Mouse (Mus musculus) kidney, postnatal 14 days (tissue): ENCODE results near the gene Cyfip2.

Source experiments
- DNase-seq: peaks from one replicate; pipeline ENCODE4 v3.0.0; 2022; ENCODE audit warnings: mixed read lengths

Gene Cyfip2

DNA sequence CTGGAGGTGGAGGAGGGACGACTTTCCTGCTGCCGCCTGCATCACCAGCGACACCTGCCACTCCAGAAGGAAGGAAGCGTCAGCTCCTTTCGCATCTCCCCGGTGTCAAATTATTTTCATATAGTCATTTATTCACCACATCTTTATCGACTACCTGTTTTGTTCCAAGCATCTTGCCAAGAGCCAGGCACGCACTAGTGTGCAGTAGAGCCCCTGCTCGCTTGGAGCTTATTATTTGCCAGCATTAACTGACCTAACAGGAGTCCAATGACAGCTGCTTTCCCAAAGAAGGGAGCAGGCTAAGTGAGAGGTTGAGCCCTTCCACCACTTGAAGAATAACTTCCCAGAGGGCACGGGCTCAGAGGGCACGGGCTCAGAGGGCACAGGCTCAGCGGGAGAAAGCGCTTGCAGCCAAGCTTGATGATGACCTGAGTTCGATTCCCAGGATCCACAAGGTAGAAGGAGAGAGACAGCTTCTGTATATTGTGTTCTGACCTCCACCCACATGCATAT, at the start of gene Cyfip2:
Gene Cyfip2, minus strand, starts transcription at position 337 of the 513 bp plus-strand sequence.
- peak; percentile 47 for DNase-seq

DNA sequence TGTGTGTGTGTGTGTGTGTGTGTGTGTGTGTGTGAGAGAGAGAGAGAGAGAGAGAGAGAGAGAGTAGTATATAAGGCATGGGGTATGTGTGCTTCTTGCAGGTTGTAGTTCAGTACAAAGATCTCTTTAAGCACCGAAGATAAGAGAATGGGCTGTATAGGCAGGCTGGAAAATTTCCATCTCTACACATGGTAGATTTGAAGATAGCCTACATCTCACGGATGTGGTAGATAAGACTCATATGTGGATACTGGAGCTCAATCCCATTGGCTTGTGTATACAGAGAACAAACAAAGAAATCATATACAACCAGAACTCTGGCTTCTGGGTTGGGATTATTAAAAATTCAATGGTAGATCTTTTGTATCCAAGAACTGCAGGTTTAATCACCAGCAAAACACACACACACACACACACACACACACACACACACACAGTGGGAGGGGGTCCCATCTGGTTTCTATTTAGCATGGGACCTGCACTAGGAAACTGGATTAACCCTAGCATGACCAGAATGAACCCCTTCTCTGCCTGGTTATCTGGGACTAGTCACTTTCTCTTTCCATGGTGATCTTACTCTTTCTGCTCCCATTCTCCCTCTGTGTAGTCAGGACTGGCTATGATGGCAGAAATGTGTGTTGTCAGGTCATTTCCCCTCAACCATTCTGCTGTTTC, 48.5 kb upstream of the Cyfip2 start:
- DNase-seq, result no peak

DNA sequence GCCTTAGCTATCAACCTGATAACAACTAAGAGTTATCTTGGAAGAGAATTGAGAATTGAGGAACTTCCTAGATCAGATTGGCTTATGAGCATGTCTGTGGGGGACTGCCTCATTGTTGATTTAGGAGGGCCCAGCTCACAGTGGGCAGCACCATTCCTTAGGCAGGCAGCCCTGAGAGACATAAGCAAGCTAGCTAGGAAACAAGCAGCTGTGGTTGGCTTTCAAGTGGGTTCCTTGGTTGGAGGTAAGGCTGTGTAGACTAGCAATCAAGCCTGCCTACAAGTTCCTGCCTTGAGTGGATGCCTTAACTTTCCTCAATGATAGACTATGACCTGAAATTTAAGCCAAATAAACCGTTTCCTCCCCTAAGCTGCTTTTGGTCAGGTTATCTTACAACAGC, 45.7 kb upstream of the Cyfip2 start:
- no peak for DNase-seq

DNA sequence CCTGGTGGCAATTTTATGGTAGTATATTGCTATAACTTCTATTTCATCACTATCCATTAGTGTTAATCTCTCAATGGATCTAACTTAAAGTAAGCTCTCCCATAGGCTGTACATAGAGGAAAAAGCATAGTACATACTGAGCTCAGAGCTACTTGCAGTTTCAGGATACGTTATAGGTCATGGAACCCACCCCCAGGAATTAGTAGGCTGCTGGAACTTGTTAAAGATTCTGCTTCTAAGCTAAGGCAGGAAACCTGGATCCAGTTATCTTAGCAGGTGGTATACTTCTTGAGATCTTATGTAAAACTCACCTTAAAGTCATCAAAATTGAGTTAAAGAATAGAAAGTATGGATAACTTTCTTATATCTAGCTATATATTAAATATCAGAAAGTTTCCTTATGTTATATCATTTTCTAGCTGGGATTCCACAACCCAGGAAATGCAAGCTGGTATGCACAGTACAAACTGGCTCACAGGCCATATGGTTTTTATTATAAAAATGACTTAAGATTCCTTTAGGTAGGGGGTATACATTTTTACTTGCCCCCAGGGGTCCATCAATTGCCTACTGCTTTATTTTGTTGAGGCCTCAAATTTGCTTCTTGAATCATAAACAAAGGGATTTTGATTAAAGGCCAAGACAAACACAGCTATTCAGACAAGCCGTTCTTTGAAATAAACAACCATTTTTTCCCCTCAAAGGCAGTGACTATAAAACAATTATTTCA, 37.2 kb upstream of the Cyfip2 start:
- no peak for DNase-seq

DNA sequence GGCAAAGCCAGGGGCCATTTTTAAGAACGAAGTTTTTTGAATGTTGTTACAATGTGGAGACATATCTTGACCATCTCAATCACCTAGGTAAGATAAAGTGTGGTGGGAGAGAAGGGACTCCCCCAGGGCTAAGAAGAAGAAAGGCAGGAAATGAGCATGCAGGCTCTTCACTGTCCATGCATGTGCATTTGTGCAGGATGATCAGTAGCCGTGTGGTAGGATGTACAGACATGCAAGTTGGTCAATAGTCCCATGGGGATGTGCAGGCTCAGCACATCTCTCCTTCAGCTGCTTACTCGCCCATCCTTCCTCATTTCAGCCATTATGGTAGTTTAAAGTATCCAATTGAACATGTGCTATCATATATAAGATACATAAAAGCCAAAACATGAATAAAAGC, 35.8 kb upstream of the Cyfip2 start:
- no peak for DNase-seq

DNA sequence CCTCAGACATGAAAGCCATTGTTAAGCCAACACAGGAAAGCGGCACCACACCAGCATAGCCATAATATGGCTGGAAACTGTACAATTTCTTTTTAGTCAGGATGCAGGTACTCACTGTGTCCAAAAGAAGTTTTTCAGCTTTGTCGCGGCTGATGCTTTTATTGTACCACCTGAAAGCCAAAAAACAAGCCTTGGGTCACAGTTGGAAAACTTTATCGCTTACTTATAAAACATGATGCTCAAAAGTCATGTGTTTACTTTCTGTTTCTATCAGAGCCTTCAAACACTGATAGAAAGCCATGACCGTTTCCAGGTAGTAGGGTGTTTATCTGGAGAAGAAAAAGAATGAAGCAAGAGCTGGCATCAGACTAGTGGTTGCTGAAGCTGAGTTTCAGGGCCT, 35.1 kb upstream of the Cyfip2 start:
- DNase-seq, result no peak

DNA sequence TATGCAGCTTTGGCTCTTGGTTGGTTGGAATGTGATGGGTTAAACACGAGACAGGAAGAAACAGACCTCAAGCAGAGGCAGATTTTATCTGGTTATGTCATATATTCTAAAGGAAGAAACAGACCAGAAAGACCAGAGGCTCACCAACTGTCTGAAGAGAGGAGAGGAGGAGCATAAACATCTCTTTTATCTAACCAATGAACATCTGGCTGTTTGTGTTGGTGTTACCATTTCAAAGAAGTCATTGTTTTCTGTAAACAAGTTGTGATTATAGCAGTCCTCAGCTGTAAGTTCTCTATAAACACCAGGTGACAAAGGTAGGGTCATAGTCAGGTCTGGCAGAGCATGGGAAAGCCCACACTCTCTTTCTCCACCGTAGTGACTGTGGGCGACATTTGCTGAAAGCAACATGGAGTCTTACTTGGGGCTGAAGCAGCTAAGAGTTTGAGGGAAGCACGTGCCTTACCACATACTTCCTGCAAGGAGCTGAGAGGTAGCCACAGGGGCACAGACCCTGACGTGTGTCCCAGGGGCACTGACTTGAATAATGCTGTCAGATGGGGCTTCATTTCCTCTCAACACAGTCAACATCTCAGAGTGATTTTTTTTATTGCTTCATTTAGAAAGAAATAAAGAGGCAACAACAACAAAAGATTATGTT, 31.4 kb upstream of the Cyfip2 start:
- no peak for DNase-seq

DNA sequence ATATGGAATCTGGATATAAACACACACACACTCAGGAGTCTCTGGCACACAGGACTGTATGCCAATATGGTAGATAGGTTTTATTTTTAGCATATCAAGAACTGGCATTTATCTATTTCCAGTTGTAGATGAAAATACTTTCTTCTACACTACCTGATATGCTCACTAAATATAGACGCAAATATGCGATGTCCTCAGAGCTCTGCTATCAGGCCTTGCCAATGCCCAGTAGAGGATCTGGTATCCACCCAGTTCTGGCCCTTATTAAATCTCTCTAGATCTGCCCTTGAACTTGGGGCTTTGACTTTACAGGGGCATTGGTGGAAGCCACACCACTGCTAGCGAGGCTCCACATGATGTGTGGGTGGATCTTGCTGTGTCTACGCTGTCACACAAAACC, 29.3 kb upstream of the Cyfip2 start:
- DNase-seq, result no peak

DNA sequence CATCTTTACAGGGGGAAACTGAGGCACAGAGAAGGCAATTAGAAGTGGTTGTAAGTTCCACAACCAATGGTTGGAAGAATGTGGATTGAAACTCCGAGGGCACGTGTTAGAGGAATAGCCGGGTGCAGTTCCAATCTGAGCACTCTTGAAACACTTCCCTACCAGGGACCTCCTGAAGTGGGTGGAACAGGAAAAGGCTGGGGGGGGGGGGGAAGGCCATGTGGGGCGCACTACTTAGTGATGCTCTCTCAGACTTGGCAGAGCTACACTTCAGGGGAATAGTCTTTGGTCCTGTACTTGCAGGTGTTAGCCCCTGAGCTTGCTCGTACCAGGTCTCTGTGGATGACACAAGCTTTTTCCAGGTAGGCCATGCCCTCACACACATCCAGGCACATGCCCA, 23.4 kb upstream of the Cyfip2 start:
- no peak for DNase-seq

DNA sequence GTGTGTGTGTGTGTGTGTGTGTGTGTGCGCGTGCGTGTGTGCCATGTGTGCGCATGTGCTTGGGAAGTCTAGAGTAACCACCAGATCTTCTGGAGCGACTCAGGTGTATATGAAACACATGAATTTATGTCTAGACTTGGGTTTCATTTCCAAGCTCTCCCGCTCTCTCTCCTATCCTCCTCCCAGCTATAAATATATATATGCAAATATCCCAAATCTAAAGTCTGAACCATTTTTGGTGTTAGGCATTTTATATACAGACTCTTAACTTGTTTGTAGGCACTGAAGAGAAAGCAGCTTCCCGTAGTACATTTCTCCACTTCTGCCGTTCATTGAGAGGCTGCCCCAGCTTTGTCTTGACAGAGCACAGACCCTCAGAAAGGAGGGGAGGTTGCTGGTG, 19.6 kb upstream of the Cyfip2 start:
- DNase-seq, result no peak

DNA sequence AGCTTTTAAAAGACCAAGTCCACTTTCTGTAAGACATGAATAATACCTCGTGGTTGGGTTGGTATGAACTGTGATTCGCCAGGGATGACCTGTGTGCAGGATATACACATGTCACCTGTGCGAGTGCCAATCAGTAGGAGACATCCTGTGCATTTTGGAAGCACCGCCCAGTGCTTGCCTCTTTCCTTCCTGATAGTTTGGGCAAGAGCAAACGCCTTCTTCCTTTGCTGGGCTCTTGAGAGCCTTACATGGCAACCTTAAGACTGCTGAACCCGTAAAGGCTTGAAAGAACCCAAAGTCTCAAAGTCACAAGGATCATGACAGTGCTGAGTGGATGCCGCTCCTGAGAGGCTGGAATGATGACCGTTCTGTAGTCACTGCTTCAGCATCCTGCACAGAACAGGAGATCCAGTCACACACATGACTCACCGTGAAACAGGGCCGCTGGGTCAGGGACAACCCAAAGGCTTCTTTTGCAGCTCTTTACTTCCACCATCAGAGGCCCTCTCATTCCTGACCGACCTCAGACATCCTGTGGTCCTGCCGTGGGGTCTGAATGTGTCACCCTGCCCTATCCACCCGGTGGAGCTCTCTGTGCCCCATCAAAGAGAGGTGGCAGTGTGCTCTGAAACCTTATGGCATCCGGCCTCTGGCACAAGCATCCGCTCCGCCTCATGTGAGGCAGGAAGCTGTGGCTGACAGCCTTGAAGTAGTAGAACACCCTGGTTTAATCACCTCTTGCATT, 13.8 kb upstream of the Cyfip2 start:
- no peak for DNase-seq

DNA sequence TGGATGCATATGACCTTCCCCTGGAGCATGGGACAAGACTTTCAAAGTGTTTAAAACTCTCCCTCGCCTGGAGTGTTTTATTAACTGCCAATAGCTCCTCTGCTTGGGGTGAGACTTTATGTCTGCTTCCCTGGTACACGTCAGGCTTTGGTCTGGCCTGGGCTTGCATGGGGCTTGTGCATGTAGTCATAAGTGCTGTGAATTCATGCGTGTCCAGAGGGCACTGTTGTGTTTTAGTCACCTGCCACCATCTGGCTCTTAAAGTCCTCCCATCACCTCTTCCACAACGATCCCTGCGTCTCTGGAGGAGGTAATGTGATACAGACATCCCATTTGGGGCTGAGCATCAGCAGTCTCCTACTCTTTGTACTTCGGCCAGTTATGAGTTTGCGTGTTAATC, 8.9 kb upstream of the Cyfip2 start:
- DNase-seq, result no peak

DNA sequence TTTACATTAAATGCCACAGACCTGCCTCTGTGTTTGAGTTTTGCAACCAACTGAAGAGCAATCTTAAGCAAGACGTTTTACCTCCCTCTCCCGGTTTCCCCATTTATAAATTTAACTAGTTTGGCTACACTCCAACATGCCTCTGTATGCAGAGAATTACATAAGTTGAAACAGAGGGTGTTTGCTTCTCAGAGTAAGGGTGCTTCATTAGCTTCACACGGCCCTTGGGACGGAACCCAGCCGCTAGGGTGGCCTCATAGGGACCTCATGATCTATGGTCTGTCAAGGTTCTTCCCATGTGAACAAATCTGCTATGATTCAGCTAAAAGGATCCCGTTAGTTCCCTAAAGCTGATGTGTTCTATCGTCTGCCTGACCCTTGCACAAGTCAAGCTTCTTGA, 1.9 kb upstream of the Cyfip2 start:
- no peak for DNase-seq

DNA sequence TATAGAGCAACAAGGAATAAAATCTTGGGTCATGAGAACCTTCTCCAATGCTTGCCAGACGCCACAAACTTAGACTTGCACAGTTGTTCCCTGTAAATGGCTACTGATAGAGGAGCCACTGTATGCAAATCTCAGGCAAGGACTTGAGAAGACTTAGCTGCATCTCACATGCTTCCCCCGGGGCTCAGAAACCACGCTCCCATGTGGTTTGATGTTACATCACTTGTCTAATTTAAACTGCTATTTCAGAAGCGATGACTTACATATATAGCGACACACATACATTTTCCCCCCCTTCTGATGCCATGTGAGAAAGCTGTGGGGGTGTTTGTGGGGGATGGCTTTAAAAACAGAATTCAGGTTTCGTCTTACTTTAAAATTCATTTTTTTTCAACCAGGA, 1.2 kb upstream of the Cyfip2 start:
- DNase-seq, result no peak

DNA sequence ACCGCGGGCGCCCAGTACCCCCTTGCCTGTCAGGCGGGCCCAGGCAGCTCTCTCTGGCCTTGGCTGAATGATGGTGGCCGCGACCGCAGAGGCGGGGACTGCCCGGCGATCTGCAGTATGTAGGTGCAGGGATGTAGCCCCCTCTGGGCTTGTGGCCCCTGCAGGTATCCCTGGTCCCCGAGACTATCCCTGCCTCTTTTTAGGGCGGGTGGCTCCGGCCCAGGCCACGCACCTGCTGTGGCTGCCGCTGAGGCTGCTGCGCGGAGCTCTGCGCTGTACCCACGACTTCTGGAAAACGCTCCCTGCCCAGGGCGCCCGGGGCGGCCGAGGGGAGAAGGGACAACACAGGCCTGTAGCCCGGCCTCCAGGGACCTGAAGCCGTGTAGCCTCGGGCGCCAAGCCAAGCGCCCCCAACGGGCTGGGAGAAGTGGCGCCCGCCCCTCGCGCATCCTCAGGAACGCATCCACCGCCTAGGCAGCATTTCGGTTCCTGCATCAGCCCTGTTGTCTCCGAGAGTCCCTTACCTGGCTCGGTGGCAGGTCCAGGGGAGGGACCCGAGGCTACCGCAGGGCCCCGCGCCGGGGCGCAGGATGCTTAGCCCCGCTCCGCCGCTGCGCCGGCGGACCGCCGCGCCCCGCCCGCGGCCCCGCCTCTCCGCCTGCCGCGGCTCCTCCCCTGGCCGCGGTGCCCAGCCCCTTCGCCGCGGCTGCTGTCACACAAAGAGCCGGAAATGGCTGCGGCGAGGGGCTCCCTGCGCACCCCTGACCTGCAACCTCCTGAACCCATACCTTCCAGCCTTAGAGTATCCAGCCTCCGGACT, 746 bp downstream of the Cyfip2 start:
- DNase-seq, result peak; percentile 73

DNA sequence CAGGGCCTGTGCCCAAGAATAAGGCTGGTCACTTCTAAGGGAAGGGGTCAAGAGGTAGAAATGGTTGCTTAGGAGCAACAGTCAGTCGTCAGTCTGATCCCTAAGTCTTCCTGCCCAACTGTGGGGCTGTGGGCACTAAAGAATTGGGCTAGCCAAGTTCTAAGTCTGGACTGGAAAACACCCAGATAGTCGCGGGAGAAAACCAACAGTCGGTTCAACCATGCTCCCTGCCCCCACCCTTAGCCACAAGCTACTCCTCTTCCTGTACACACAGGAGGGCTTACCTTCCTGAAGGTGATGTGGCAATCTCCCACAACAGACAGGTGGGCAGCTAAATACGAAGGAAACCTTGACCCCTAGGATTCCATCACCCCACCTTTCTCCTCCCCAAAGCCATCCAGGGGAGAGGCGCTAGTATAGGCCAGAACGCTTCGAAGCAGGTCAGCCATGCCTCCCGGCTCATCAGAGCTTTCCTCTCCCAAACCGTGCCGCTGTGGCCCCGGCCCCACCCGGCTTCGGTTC, 1.4 kb downstream of the Cyfip2 start:
- no peak for DNase-seq

DNA sequence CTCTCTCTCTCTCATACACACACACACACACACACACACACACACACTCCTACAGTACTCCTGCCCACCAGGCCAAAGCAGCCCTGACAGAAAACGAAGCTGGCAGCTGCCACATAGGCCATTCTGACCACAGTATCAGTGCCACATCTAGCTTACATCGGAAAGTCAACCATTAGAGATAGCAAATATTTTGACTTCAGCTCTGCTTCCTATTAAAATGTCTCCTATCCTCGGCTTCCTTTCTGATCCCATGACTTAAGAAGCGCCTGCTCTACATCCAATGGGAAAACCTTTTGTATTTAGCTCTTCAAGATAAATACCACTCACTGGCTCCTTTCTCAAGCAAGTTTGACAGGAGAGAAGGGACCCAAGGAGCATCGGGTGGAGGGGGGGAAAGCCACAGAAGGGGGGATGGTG, 2.0 kb downstream of the Cyfip2 start:
- DNase-seq, result no peak

DNA sequence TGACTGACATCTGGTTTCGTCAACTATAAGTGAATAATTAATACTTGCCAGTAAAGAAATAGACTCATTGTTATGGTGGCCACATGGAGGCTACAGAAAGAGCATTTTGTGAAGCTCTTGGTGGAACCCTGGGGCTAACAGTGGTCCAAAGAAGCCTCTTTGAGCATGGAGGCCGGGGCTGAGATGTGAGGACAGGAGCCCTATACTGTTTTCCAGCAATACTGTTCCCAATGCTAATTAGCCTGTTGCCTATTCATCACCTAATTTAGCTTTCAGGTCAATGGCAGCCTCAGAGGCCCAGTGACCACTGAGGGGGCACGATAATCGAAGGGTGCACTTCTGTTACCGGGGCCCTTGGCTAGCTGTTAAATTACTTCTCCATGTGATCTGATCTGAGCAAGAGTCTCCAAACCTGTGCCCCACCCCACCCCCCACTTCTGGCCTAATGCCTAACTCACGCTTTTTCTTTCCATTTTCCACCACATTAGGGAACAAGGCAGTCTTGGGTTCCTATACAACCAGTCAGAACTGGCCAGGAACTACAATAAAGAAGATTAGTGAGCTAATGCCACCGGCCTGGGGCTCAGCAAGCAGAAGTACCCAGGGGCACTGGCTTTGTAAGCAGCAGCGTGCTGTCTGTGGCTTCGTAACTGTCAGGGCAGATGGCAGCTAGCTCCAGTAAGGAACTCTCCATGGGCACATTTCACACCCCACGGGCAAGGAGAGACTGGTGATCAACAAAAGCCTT, 2.7 kb downstream of the Cyfip2 start:
- DNase-seq, result no peak

DNA sequence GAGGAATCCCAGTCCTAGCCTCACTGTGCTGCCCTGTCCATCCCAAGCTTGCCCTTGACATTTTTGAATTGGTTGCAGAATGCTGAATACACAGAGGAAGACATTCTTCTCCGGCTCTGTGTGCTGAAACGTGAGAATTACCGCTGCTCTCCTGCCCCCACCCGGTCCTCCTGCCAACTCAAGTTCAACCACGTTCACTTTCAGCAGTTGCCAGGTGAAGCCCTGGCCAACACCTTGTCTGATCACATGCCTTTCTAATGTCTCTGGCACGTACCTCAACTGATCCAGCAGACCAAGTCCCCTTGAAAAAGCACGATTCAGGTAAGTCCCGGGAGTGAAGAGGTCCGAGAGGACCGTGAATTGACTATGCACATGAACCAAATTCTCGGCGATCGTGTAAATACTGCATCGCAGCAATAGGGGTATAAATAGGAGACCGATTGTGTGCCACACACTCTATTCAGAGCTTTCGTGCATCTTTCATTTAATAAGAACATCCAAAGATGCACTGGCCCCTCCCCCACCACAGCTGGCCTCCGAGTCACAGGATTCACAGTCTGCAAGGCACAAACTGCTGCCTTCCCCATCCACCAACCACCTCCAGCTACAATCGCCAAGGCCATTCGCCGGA, 3.4 kb downstream of the Cyfip2 start:
- DNase-seq, result peak; percentile 54

DNA sequence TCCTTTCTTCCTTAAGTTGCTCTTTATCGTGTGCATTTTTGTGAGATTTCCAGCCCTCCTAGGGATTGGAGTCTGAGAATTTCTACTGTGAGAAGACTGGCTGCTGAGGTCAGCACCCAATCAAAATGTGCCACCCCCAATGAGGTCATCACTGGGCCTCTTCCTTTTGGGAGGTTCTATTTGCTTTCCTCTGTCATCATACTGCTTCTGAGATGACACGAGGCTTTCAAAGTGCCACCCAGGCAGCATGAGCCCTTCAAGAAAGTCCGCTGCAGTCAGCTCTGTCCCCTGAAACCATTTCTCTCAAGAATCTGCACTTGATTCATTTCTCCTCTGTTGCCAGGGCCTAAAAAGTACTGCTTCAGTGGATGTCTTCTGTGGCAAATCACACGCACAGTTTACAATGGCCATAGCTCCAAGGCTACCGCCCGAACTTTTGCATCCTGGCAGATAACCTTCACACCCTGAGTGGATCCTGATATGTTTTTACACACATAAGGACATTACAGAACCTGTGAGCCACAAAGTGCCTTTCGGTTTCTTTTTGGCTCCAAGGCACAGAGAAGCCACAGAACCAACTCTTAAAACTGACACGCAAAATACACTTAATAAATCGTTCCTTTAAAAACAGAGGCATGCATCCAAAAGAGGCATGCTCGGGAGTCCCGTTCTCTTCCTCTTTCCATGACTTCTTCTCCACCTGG, 4.2 kb downstream of the Cyfip2 start:
- DNase-seq, result no peak
